Mouse (Mus musculus) stomach, embryonic 16.5 days (tissue): ENCODE results near the gene Hnf1a. TPM values are rescaled to one million over a fixed set of nuclear protein-coding genes. Genes with fewer than 3 reads are reported as not detected.

Experiments
- polyA plus RNA-seq: library from polyadenylated mRNA; unstranded; fragments of >200 nt; fragmentation: Nextera tagmentation; extraction: Ambion mirVana; gene quantifications from 2 replicates; pipeline ENCODE4 v1.2.1, GENCODE M21; 2015

Gene Hnf1a
- polyA plus RNA-seq, 1 experiment from 2014 or later, result 9.8 TPM

Other genes starting within 250 kb of the Hnf1a start
- 12.7 and 13.1 TPM in 2 replicates for gene Ankrd13a, start 196.4 kb downstream of the Hnf1a start, polyA plus RNA-seq
- 35.9 and 42.0 TPM in 2 replicates for gene Git2, start 195.6 kb downstream of the Hnf1a start, polyA plus RNA-seq
- gene 1500011B03Rik, start 147.6 kb downstream of the Hnf1a start, polyA plus RNA-seq, result 66.8 and 71.8 TPM in 2 replicates
- gene 4930519G04Rik, start 117.4 kb downstream of the Hnf1a start, polyA plus RNA-seq, result not detected in 2 replicates
- gene Gm9936, start 112.4 kb downstream of the Hnf1a start, polyA plus RNA-seq, result 0.18 TPM in 1 of 2 replicates, not detected in the other
- gene Oasl2, start 74.2 kb downstream of the Hnf1a start, polyA plus RNA-seq, result 7.8 and 8.1 TPM in 2 replicates
- gene Oasl1, start 47.9 kb downstream of the Hnf1a start, polyA plus RNA-seq, result 1.3 and 2.1 TPM in 2 replicates
- 45.6 and 53.5 TPM in 2 replicates for gene 2210016L21Rik, start 28.9 kb downstream of the Hnf1a start, polyA plus RNA-seq
- 9.6 and 10.6 TPM in 2 replicates for gene Sppl3, start 40.0 kb upstream of the Hnf1a start, polyA plus RNA-seq
- gene Gm10401, start 127.2 kb upstream of the Hnf1a start, polyA plus RNA-seq, result 20.2 and 27.8 TPM in 2 replicates
- gene Acads, start 148.3 kb upstream of the Hnf1a start, polyA plus RNA-seq, result 50.8 and 53.3 TPM in 2 replicates
- gene Unc119b, start 163.9 kb upstream of the Hnf1a start, polyA plus RNA-seq, result 22.2 and 25.4 TPM in 2 replicates
- gene Mlec, start 187.1 kb upstream of the Hnf1a start, polyA plus RNA-seq, result 66.2 and 68.8 TPM in 2 replicates
- gene Cabp1, start 223.3 kb upstream of the Hnf1a start, polyA plus RNA-seq, result 0.65 and 1.4 TPM in 2 replicates